Mouse (Mus musculus): ENCODE data around the gene Aldh3b2. TPM values are rescaled to one million over a fixed set of nuclear protein-coding genes. Genes with fewer than 3 reads are reported as not detected.

Aldh3b2 gene
- polyA plus RNA-seq (2012): 0.11 and 0.20 TPM in 2 replicates

DNA sequence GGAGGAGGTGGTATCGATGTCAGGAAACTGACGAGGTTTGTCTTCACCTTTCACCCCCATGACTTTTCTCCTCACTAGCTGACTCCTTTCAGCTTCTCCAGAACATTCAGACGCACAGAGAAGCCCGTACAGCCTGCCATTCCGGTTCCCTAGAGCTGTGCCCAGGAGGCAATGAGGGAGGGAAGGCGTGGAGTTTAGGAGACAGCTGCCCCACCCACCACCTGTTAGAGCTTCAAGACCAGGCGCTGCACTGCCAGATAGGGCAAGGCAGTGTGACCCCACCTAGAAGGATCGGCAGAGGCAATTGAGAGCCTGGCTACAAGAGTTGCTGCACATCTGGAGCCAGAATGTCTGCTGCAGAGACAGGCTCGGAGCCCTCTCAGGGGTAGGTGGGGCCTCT is at the start of gene Aldh3b2:
Aldh3b2 (plus strand) TSS at position 100 of the 400 bp plus-strand sequence.
- TF ChIP-seq GATA1 (IDR thresholded peaks at IDR 0.05; ENCODE audit: low read length) (no peak), TAL1 (IDR thresholded peaks at IDR 0.05; ENCODE audit: low read length) (no peak)
- H3K36me3 ChIP-seq (ENCODE audit: control insufficient read depth): no peaks in the 10 kb centered on the region
- peaks cover 4% of the 10 kb centered on the region for H3K27me3 ChIP-seq (ENCODE audit: control insufficient read depth)
- no peaks in the 10 kb centered on the region for H3K9me3 ChIP-seq (ENCODE audit: control insufficient read depth, low read length)
- peak within 1 kb of the TSS; percentile 16 for H3K4me3 ChIP-seq (replicated peaks)
- peaks cover 27% of the 10 kb centered on the region for H3K4me1 ChIP-seq (ENCODE audit: control insufficient read depth)

DNA sequence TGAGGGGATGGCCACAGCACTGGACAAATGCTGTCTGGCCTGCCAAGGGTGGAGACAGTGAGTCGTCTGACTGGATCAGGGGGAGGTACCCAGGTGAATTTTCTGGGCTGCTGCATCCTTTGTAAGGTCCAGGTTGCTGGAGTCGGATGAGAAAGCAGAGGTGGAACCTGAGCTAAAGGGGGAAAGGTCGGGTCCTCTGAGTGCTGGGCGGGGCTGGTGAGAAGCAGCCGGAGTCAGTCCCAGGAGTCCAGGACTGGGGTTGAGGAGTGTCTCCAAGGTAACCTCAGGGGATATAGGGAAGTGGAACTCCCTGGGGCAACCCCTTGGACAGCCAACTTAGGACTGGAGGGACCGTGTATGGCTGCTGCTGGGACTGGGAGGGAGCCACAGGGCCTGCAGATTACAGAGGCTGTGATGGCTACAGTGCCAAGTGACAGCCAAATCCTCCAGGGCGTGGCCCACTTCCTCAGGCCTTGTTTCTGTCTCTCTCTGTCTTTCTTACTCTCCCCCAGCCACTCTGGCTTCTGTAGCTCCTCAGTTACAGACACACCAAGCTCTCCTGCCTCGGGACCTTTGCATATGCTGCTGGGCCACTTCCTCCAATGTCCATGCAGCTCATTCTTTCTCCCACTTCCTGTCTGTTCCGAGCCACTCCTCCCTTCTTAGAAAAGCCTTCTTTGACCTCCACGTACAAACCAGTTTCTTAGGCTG is 49.3 kb upstream of the Aldh3b2 start:
- no peaks in the 10 kb centered on the region for H3K36me3 ChIP-seq (ENCODE audit: control insufficient read depth)
- no peaks in the 10 kb centered on the region for H3K27me3 ChIP-seq (ENCODE audit: control insufficient read depth)
- H3K4me1 ChIP-seq (ENCODE audit: control insufficient read depth): peaks cover 11% of the 10 kb centered on the region
- H3K4me3 ChIP-seq (replicated peaks): no peak overlapping the region
- no peaks in the 10 kb centered on the region for H3K9me3 ChIP-seq (ENCODE audit: control insufficient read depth, low read length)
- no peak for TF ChIP-seq TAL1 (IDR thresholded peaks at IDR 0.05; ENCODE audit: low read length)
- no peak for TF ChIP-seq GATA1 (IDR thresholded peaks at IDR 0.05; ENCODE audit: low read length)

DNA sequence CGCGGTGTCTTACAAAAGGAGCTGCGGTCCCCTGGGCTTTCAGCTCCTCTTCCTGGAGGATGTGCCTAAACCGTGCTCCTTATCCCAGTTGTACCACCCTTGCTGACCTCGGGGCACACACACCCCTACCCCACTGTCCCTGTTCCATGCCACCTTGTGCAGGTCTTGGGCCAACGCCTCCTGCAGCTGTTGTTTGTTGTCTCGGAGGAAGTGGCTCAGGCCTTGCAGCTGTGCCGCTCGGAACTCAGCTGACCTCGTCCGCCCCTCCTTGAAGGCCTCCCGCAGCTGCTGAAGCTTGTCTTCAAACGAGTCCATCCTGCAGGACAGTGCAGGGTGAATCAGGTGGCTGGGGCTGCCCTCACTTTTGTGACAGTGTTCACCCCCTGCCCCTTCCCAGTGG is 48.5 kb upstream of the Aldh3b2 start:
- TF ChIP-seq TAL1 (IDR thresholded peaks at IDR 0.05; ENCODE audit: low read length) (no peak), GATA1 (IDR thresholded peaks at IDR 0.05; ENCODE audit: low read length) (no peak)

DNA sequence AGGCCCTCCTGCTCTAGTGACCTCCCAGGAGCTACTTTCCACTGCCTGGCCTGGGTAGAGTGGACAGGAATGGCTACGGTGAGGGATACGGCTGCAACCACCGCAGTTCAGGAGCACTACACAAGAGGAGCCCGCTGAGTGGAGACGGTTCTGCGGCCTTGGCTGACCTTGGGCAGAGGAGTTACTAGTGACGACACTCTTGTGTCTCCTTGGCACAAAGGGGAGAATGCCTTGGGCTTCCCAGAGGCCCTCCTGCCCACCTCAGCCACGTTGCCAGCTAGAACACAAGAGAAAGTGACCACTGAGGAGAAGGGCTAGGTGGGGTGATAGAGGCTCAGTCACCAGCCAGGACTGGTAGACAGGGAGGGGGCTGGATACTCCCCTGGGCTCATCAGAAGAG is 47.9 kb upstream of the Aldh3b2 start:
- H3K36me3 ChIP-seq (ENCODE audit: control insufficient read depth): no peaks in the 10 kb centered on the region
- no peaks in the 10 kb centered on the region; the same call in 1 of the 2 replicates for H3K27me3 ChIP-seq (ENCODE audit: control insufficient read depth)
- no peak overlapping the region for H3K4me3 ChIP-seq (replicated peaks)
- no peaks in the 10 kb centered on the region for H3K9me3 ChIP-seq (ENCODE audit: control insufficient read depth, low read length)
- H3K4me1 ChIP-seq (ENCODE audit: control insufficient read depth): peaks cover 11% of the 10 kb centered on the region
- TF ChIP-seq TAL1 (IDR thresholded peaks at IDR 0.05; ENCODE audit: low read length) (no peak), GATA1 (IDR thresholded peaks at IDR 0.05; ENCODE audit: low read length) (no peak)

More for the DNA sequence above, 48.5 kb upstream of the Aldh3b2 start:
- H3K27me3 ChIP-seq (ENCODE audit: control insufficient read depth): no peaks in the 10 kb centered on the region; the same call in 1 of the 2 replicates
- peaks cover 11% of the 10 kb centered on the region for H3K4me1 ChIP-seq (ENCODE audit: control insufficient read depth)
- H3K4me3 ChIP-seq (replicated peaks): no peak overlapping the region
- no peaks in the 10 kb centered on the region for H3K36me3 ChIP-seq (ENCODE audit: control insufficient read depth)
- no peaks in the 10 kb centered on the region for H3K9me3 ChIP-seq (ENCODE audit: control insufficient read depth, low read length)

DNA sequence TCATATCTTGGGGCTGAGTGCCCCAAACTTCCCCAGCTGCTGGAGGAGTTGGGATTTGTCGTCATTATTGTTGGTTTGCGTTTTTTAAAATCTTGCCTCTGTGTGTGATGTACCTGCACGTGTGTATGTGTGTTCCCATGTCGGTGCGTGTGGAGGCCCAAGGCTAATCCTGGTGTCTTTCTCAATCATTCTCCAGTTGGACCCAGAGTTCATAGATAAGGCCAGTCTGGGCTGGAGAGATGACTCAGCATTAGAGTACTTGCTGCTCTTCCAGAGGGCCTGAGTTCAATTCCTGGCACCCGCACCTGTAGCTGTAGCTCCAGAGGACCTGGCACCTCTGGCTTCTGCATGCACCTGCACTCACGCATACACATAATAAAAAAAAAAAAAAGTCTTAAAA is 47.3 kb upstream of the Aldh3b2 start:
- TF ChIP-seq GATA1 (IDR thresholded peaks at IDR 0.05; ENCODE audit: low read length): no peak
- TF ChIP-seq TAL1 (IDR thresholded peaks at IDR 0.05; ENCODE audit: low read length): no peak
- Histone ChIP-seq H3K4me1 (ENCODE audit: control insufficient read depth) (peaks cover 12% of the 10 kb centered on the region), H3K36me3 (ENCODE audit: control insufficient read depth) (no peaks in the 10 kb centered on the region), H3K27me3 (ENCODE audit: control insufficient read depth) (no peaks in the 10 kb centered on the region; the same call in 1 of the 2 replicates), H3K9me3 (ENCODE audit: control insufficient read depth, low read length) (no peaks in the 10 kb centered on the region), H3K4me3 (replicated peaks) (no peak overlapping the region)

DNA sequence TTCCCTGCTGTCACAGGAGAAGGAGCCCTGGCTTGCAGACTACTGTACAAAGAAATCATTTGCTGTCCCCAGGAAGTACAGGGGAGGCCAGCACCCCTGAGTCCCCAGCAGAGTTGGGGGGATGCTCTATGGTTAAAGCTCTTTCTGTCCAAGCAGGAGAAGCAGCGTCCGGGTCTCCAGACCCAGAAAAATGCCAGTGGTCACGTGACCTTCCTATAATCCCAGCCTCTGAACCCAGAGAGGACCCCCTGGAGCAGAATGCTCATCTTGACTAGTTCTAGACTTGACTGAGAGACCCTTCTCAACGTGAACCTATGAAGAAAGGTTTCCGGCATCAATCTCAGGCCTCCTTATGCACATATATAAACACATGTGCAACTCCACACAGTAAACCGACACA is 46.3 kb upstream of the Aldh3b2 start:
- Histone ChIP-seq H3K27me3 (ENCODE audit: control insufficient read depth) (no peaks in the 10 kb centered on the region; the same call in 1 of the 2 replicates), H3K36me3 (ENCODE audit: control insufficient read depth) (no peaks in the 10 kb centered on the region), H3K9me3 (ENCODE audit: control insufficient read depth, low read length) (no peaks in the 10 kb centered on the region), H3K4me3 (replicated peaks) (no peak overlapping the region), H3K4me1 (ENCODE audit: control insufficient read depth) (peaks cover 12% of the 10 kb centered on the region)
- no peak for TF ChIP-seq TAL1 (IDR thresholded peaks at IDR 0.05; ENCODE audit: low read length)
- TF ChIP-seq GATA1 (IDR thresholded peaks at IDR 0.05; ENCODE audit: low read length): no peak

DNA sequence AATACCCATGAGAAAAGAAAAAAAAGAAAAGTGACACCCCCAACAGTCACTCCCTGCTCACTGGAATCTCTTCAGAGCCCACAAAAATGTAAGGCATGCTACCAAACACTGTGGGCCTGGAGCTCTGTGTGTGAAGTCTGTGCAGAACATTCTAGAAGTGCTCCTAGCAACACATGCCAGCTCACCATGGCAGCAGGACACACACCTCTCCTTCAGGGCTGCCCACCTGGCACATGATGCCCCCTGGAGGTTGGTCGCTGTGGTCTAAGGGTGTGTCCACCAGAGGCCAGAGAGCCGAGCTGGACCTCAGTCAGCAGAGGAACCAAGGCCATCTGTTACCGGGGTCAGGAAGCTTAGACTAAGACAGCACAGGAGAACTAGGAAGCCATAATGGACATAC is 45.8 kb upstream of the Aldh3b2 start:
- no peaks in the 10 kb centered on the region; the same call in 1 of the 2 replicates for H3K27me3 ChIP-seq (ENCODE audit: control insufficient read depth)
- no peaks in the 10 kb centered on the region for H3K9me3 ChIP-seq (ENCODE audit: control insufficient read depth, low read length)
- no peak overlapping the region for H3K4me3 ChIP-seq (replicated peaks)
- no peak for TF ChIP-seq GATA1 (IDR thresholded peaks at IDR 0.05; ENCODE audit: low read length)
- TF ChIP-seq TAL1 (IDR thresholded peaks at IDR 0.05; ENCODE audit: low read length): no peak
- peaks cover 12% of the 10 kb centered on the region for H3K4me1 ChIP-seq (ENCODE audit: control insufficient read depth)
- no peaks in the 10 kb centered on the region for H3K36me3 ChIP-seq (ENCODE audit: control insufficient read depth)

DNA sequence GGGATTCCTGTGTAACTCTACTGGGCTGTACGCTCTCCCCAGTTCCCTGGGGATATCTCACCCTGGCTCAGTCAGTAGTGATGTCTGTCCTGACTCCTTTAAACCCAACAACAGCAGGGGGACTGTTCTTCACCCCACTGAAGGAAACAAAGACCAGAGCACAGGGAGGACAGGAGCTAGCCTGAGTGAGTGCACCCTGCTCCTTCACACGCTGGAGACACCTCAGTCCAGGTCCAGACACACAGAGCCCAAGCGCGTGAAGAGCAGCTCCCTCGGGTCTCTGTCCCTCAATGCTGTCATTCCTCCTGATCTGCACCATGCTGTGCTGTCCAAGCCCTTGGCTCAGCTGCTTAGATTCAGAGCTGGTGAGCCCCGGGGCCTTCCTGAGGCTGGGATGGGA is 45.4 kb upstream of the Aldh3b2 start:
- Histone ChIP-seq H3K36me3 (ENCODE audit: control insufficient read depth) (no peaks in the 10 kb centered on the region), H3K9me3 (ENCODE audit: control insufficient read depth, low read length) (no peaks in the 10 kb centered on the region), H3K27me3 (ENCODE audit: control insufficient read depth) (no peaks in the 10 kb centered on the region; the same call in 1 of the 2 replicates), H3K4me1 (ENCODE audit: control insufficient read depth) (peaks cover 12% of the 10 kb centered on the region), H3K4me3 (replicated peaks) (no peak overlapping the region)
- no peak for TF ChIP-seq TAL1 (IDR thresholded peaks at IDR 0.05; ENCODE audit: low read length)

DNA sequence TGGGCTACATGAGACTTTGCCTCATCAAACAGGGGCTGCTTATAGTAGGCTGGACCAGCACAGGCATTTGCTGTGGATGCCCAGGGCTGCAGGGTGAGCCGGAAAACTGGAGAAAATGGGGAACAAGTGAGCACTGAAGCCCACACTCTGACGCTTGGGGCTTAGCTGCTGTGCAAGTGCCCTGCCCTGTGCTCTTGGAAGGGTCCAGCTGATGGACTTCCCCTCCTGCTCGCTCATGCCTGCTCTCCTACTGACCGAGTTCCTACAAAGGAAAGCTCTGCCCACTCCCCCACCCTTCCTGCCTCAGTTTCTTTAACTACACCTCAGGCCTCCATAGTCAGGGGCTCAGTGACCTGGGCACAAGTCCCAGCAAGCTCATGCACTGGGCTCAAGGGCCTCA is 44.1 kb upstream of the Aldh3b2 start:
- H3K4me3 ChIP-seq (replicated peaks): no peak overlapping the region
- H3K4me1 ChIP-seq (ENCODE audit: control insufficient read depth): peaks cover 12% of the 10 kb centered on the region
- no peaks in the 10 kb centered on the region for H3K9me3 ChIP-seq (ENCODE audit: control insufficient read depth, low read length)
- no peaks in the 10 kb centered on the region for H3K36me3 ChIP-seq (ENCODE audit: control insufficient read depth)
- no peaks in the 10 kb centered on the region; the same call in 1 of the 2 replicates for H3K27me3 ChIP-seq (ENCODE audit: control insufficient read depth)
- no peak for TF ChIP-seq TAL1 (IDR thresholded peaks at IDR 0.05; ENCODE audit: low read length)
- TF ChIP-seq GATA1 (IDR thresholded peaks at IDR 0.05; ENCODE audit: low read length): no peak
